In the genomic region with DNA sequence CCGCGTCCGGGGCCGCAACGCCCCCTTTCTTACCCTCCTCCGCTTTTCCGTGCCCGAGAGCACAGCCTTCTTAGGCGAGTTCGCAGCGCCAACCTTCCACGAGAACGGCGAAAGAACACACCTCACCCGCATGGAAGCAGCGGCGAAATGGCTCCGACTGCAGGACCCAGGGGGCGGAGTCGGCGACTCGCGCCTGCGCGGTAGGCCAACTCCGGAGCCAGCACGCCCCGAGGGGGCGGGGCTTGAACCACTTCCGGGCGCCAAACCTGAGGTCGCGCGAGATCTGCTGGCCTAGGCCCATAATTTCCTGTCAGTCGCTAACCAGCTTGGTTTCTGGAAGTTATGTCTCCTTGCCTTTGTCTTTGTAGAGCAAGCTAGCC, we compare ENCODE assay signal across 8 mouse cellular contexts. TPM values are rescaled to one million over a fixed set of nuclear protein-coding genes. Genes with fewer than 3 reads are reported as not detected.
DNase-seq lines count a peak whose midpoint lies in the region; ATAC-seq and TF ChIP-seq lines count a peak whose summit lies in the region.

A gene (minus strand): TSS at position 161 of the 380 bp plus-strand sequence.

- peak within 1 kb of the TSS; percentile 89 for H3K4me2 ChIP-seq in embryonic facial prominence, embryonic 14.5 days (ENCODE audit: low read depth, low read length)
- peak within 1 kb of the TSS; percentile 91 for H3K4me2 ChIP-seq in limb, embryonic 13.5 days (replicated peaks)
- H3K4me2 ChIP-seq in midbrain, embryonic 16.5 days (ENCODE audit: low read length) = peak within 1 kb of the TSS; percentile 70

- TF ChIP-seq CTCF in heart, adult 2 months (IDR thresholded peaks at IDR 0.05) = no peak

- peak; percentile 93 for DNase-seq in 3T3-L1 (ENCODE audit: low read depth, low spot score)
- DNase-seq in adrenal gland, postnatal 4 days (ENCODE audit: low spot score in 2 of 2) = peak; percentile 98 to 99
- DNase-seq in embryonic facial prominence, embryonic 14.5 days (ENCODE audit: low spot score) = peak; percentile 97
- DNase-seq in heart, adult 2 months = peak; percentile 98 to 100
- peak; percentile 96 to 98 for DNase-seq in kidney, adult 8-10 months
- DNase-seq in spleen, postnatal 10 days (ENCODE audit: low spot score in 2 of 2) = peak; percentile 98 to 100

- no peak; the same call in 1 of the 2 replicates for TF ChIP-seq EP300 in heart, adult 2 months (IDR thresholded peaks at IDR 0.05; ENCODE audit: insufficient read depth, low read depth, low read length)

- H3K9ac ChIP-seq in embryonic facial prominence, embryonic 14.5 days (ENCODE audit: low read depth, low read length) = peak within 1 kb of the TSS; percentile 94
- H3K9ac ChIP-seq in heart, adult 2 months (ENCODE audit: low read depth, low read length) = peak within 1 kb of the TSS; percentile 83
- peak within 1 kb of the TSS; percentile 99 for H3K9ac ChIP-seq in limb, embryonic 13.5 days
- H3K9ac ChIP-seq in midbrain, embryonic 16.5 days (ENCODE audit: low read depth, low read length) = peak within 1 kb of the TSS; percentile 99

- peaks cover 9% of the 10 kb centered on the region for H3K79me2 ChIP-seq in heart, adult 2 months (replicated peaks; ENCODE audit: control insufficient read depth, insufficient read depth, low read length)

- no peaks in the 10 kb centered on the region for H3K9me3 ChIP-seq in embryonic facial prominence, embryonic 14.5 days (ENCODE audit: control insufficient read depth, low read length)
- H3K9me3 ChIP-seq in limb, embryonic 13.5 days = no peaks in the 10 kb centered on the region
- H3K9me3 ChIP-seq in midbrain, embryonic 16.5 days (replicated peaks; ENCODE audit: control insufficient read depth, low read length, poor library complexity, severe bottlenecking) = no peaks in the 10 kb centered on the region

- H3K4me3 ChIP-seq in embryonic facial prominence, embryonic 14.5 days (ENCODE audit: low read depth, low read length) = peak within 1 kb of the TSS; percentile 83
- H3K4me3 ChIP-seq in heart, adult 2 months = peak within 1 kb of the TSS; percentile 90
- peak within 1 kb of the TSS; percentile 99 for H3K4me3 ChIP-seq in limb, embryonic 13.5 days
- H3K4me3 ChIP-seq in midbrain, embryonic 16.5 days (ENCODE audit: low read depth, low read length) = peak within 1 kb of the TSS; percentile 99

- peak within 1 kb of the TSS; percentile 92 for H3K27ac ChIP-seq in embryonic facial prominence, embryonic 14.5 days (replicated peaks; ENCODE audit: low read depth, low read length)
- peak within 1 kb of the TSS; percentile 92 for H3K27ac ChIP-seq in heart, adult 2 months
- peak within 1 kb of the TSS; percentile 92 for H3K27ac ChIP-seq in limb, embryonic 13.5 days
- H3K27ac ChIP-seq in midbrain, embryonic 16.5 days (ENCODE audit: low read length) = peak within 1 kb of the TSS; percentile 95

- H3K36me3 ChIP-seq in embryonic facial prominence, embryonic 14.5 days (ENCODE audit: control insufficient read depth, insufficient read depth, low read length) = peaks cover 3% of the 10 kb centered on the region; the same call in 1 of the 2 replicates
- H3K36me3 ChIP-seq in heart, adult 2 months (ENCODE audit: control insufficient read depth, insufficient read depth, low read length) = peaks cover 17% of the 10 kb centered on the region
- peaks cover 1% of the 10 kb centered on the region for H3K36me3 ChIP-seq in limb, embryonic 13.5 days
- H3K36me3 ChIP-seq in midbrain, embryonic 16.5 days (ENCODE audit: control insufficient read depth, insufficient read depth, low read length) = no peaks in the 10 kb centered on the region

- intact Hi-C loops in heart, adult 2 months (cut with DNase I) = loop anchor here (5.0 kb wide), 1 partner anchor 255 kb away; a partner anchor contains a TSS

- peaks cover 26% of the 10 kb centered on the region for H3K4me1 ChIP-seq in embryonic facial prominence, embryonic 14.5 days (ENCODE audit: control insufficient read depth, insufficient read depth, low read length)
- H3K4me1 ChIP-seq in heart, adult 2 months (ENCODE audit: control insufficient read depth, insufficient read depth, low read length) = peaks cover 4% of the 10 kb centered on the region
- H3K4me1 ChIP-seq in limb, embryonic 13.5 days = peaks cover 25% of the 10 kb centered on the region
- peaks cover 23% of the 10 kb centered on the region for H3K4me1 ChIP-seq in midbrain, embryonic 16.5 days (ENCODE audit: control insufficient read depth, insufficient read depth, low read length)

- ATAC-seq in embryonic facial prominence, embryonic 14.5 days (ENCODE audit: low read depth) = peak; percentile 90
- peak; percentile 92 for ATAC-seq in limb, embryonic 13.5 days (ENCODE audit: low FRiP score, low read depth)
- peak; percentile 92 for ATAC-seq in midbrain, embryonic 16.5 days

- TF ChIP-seq POLR2A in heart, adult 2 months (IDR thresholded peaks at IDR 0.05; ENCODE audit: insufficient read depth, low read depth, low read length) = peak; percentile 99

- WGBS in embryonic facial prominence, embryonic 14.5 days = 2% methylated on average over 10 of the region's 35 CpGs
- WGBS in heart, adult 2 months = under 1% methylated on average over 35 of the region's 35 CpGs
- under 1% methylated on average over 35 of the region's 35 CpGs for WGBS in limb, embryonic 13.5 days
- WGBS in midbrain, embryonic 16.5 days = under 1% methylated on average over 35 of the region's 35 CpGs

- no peaks in the 10 kb centered on the region for H3K27me3 ChIP-seq in embryonic facial prominence, embryonic 14.5 days (replicated peaks; ENCODE audit: control insufficient read depth, insufficient read depth, low read length)
- H3K27me3 ChIP-seq in heart, adult 2 months (ENCODE audit: control insufficient read depth, insufficient read depth, low read length) = no peaks in the 10 kb centered on the region
- H3K27me3 ChIP-seq in limb, embryonic 13.5 days = no peaks in the 10 kb centered on the region
- no peaks in the 10 kb centered on the region for H3K27me3 ChIP-seq in midbrain, embryonic 16.5 days (ENCODE audit: control insufficient read depth, insufficient read depth, low read depth, low read length)

RNA-seq across cellular contexts. Expression of the gene that starts here (rescaled TPM):
- 100 to 1,000 TPM; 158 to 176 TPM for total RNA-seq in adrenal gland, postnatal 4 days (2021)
- 22.6 and 25.5 TPM in 2 replicates for polyA plus RNA-seq in embryonic facial prominence, embryonic 14.5 days (2014; fragmentation: Nextera tagmentation; extraction: Ambion mirVana)
- total RNA-seq in heart, adult 2 months (2021) = 10 to 100 TPM; 44.0 to 45.4 TPM
- polyA plus RNA-seq in heart, adult 2 months (2012; rRNA removed) = 10.1 and 22.2 TPM in 2 replicates
- 41.7 and 42.6 TPM in 2 replicates for polyA plus RNA-seq in limb, embryonic 13.5 days (2015; fragmentation: Nextera tagmentation; extraction: Ambion mirVana)
- 22.1 and 29.5 TPM in 2 replicates for polyA plus RNA-seq in midbrain, embryonic 16.5 days (2015; fragmentation: Nextera tagmentation; extraction: Ambion mirVana)

Comparison
In these comparisons a context has a peak if more than half of its experiments do, and no peak if none do; other contexts are left out.
1. Peak in every context shown above with its lines: DNase-seq, ATAC-seq, H3K4me3 ChIP-seq and H3K27ac ChIP-seq.